Mouse (Mus musculus) liver, adult 2 months (tissue): Measurements from ENCODE around the gene Wwox. TPM values are rescaled to one million over a fixed set of nuclear protein-coding genes. Genes with fewer than 3 reads are reported as not detected.

Experiments used
- DNase-seq: peaks from one replicate; pipeline ENCODE4 v3.0.0-alpha.2; 2011; ENCODE audit warnings: low read depth, low spot score; ENCODE audit errors: extremely low read depth
- H3K27ac ChIP-seq: fragments of 200-500 bp; replicated peaks from 2 replicates; pipeline ENCODE4 v1.5.1; 2012; ENCODE audit warnings: low read depth, mild to moderate bottlenecking, control low read depth, inconsistent platforms, low read length; ENCODE audit not compliant: insufficient read depth
- H3K27me3 ChIP-seq: fragments of 200-500 bp; 2 replicates; pipeline ENCODE4 v1.6.1; 2012; ENCODE audit warnings: mild to moderate bottlenecking, moderate library complexity, low read length, inconsistent platforms; ENCODE audit not compliant: control insufficient read depth, insufficient read depth
- H3K36me3 ChIP-seq: fragments of 200-500 bp; 2 replicates; pipeline ENCODE4 v1.6.1; 2012; ENCODE audit warnings: low read length, inconsistent platforms; ENCODE audit not compliant: control insufficient read depth, insufficient read depth
- H3K4me1 ChIP-seq: fragments of 200-500 bp; 2 replicates; pipeline ENCODE4 v1.6.1; 2011; ENCODE audit warnings: low read length; ENCODE audit not compliant: control insufficient read depth, insufficient read depth
- H3K4me3 ChIP-seq: fragments of 200-500 bp; 2 replicates; pipeline ENCODE4 v1.5.1; 2011; ENCODE audit warnings: low read depth, mild to moderate bottlenecking, control low read depth, low read length, moderate library complexity; ENCODE audit not compliant: insufficient read depth
- H3K79me2 ChIP-seq: fragments of 200-500 bp; 2 replicates; pipeline ENCODE4 v1.6.1; 2012; ENCODE audit warnings: inconsistent platforms, mild to moderate bottlenecking, low read length, moderate library complexity; ENCODE audit not compliant: control insufficient read depth, insufficient read depth
- H3K9ac ChIP-seq: fragments of 200-500 bp; 2 replicates; pipeline ENCODE4 v1.6.1; 2012; ENCODE audit warnings: low read depth, mild to moderate bottlenecking, control low read depth, inconsistent platforms, low read length
- CTCF ChIP-seq: fragments of 200-500 bp; IDR thresholded peaks from 2 replicates; pipeline ENCODE4 v1.5.1; 2011; ENCODE audit warnings: low read depth, low read length, control low read depth
- POLR2A ChIP-seq: fragments of 200-500 bp; IDR thresholded peaks from 2 replicates; pipeline ENCODE4 v1.6.1; 2011; ENCODE audit warnings: low read length, control low read depth; ENCODE audit not compliant: insufficient read depth; ENCODE audit errors: extremely low read depth
- WGBS: fragments of 180-500 bp; shearing (Covaris S2); methylation state at CpG from one replicate; pipeline ENCODE4 v1.1.7; 2018; 5-methylcytosine and 5-hydroxymethylcytosine counted together
- polyA plus RNA-seq: library from polyadenylated mRNA; depleted of rRNA; stranded (reverse); fragments of >200 nt; gene quantifications from 2 replicates; pipeline ENCODE4 v1.2.3, GENCODE M21; 2012
- total RNA-seq: library from RNA; depleted of rRNA; stranded (reverse); fragments of >200 nt; gene quantifications from 2 replicates; pipeline ENCODE4 v1.2.3, GENCODE M21; 2014

The Wwox gene
- total and polyA plus RNA-seq, 2 experiments: 7.2 to 10.0 TPM

DNA sequence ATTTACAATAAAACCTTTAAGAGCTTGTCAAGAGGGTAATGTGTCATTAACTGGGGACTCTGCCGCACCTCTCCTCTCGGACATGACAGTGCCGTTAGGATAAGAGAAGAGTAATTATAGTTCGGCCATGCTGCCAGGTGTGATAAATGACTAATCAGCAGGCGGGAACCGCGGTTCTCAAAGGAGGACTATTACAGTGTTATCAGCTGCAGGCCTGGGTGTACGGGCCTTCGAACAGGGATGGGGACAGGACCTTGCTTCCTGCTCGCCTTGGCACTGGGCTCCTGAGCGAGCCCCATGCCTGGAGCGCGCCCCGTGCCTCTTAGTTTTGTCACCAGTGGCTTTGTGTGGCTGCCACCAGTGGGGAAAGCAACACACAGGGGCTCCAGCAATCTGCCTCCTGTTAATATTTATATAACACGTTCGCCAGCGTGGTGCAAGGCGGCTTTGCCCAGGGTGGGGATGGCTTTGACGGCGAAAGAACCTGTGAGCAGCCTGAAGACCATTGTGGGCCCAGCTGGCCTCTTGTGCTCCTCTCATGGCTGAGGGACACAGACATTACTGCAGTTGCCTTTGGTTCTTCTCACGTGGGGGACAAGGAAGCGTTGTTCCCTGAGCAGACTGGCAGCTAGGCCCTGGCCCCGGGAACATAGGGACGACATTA is 711.1 kb downstream of the Wwox start:
- TF ChIP-seq POLR2A: no peak
- no peak for TF ChIP-seq CTCF
- no peak for DNase-seq
- Histone ChIP-seq H3K4me3 (no peak overlapping the region), H3K27me3 (peaks cover 3% of the 10 kb centered on the region; the same call in 1 of the 2 replicates), H3K36me3 (no peaks in the 10 kb centered on the region), H3K79me2 (no peaks in the 10 kb centered on the region), H3K9ac (no peak overlapping the region), H3K4me1 (no peaks in the 10 kb centered on the region), H3K27ac (no peak overlapping the region)
- 80% methylated on average over 24 of the region's 24 CpGs for WGBS

DNA sequence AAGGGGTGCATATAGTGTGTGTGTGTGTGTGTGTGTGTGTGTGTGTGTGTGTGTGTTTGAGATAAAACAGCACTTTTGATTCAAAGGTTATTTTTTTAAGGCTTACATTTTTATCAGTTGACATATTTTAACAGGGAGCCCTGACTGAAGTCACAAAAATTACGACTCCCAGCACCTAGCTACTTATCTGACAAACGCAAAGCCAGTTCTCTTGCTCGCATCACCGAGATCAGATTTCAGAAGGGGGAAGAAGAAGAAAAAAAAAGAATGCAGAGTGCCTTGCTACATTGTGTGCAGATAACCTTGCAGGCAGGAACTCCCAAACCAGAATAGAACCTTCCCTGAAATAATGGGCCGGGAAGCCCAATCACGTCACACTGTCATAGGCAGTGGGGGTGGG is 712.0 kb downstream of the Wwox start:
- Histone ChIP-seq H3K79me2 (no peaks in the 10 kb centered on the region), H3K27ac (no peak overlapping the region), H3K9ac (no peak overlapping the region), H3K4me1 (no peaks in the 10 kb centered on the region), H3K27me3 (peaks cover 3% of the 10 kb centered on the region; the same call in 1 of the 2 replicates), H3K36me3 (no peaks in the 10 kb centered on the region), H3K4me3 (no peak overlapping the region)
- no peak for TF ChIP-seq POLR2A
- no peak for TF ChIP-seq CTCF
- 46% methylated on average over 6 of the region's 6 CpGs for WGBS
- no peak for DNase-seq

DNA sequence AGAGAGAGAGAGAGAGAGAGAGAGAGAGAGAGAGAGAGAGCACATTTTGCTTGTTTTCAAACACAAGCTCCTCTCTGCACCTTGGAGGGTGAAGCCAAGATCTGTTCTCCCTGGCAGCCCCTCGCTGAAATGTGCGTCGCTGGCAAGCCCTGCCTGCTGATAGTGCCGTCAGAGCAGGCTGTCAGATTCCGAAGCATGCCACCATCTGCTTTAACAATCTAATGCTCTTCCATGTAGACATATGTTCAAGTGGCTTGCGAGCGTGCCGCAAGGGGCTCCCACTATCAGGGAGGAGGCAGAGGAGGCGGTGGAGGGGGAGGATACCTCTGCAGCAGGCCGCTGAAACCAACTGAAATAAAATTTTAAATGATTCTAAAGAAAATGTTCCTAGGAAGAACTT is 714.6 kb downstream of the Wwox start:
- TF ChIP-seq CTCF: no peak
- no peak for TF ChIP-seq POLR2A
- no peak for DNase-seq
- 86% methylated on average over 10 of the region's 10 CpGs for WGBS
- Histone ChIP-seq H3K79me2 (no peaks in the 10 kb centered on the region), H3K4me3 (no peak overlapping the region), H3K9ac (no peak overlapping the region), H3K27ac (no peak overlapping the region), H3K36me3 (no peaks in the 10 kb centered on the region), H3K27me3 (peaks cover 3% of the 10 kb centered on the region; the same call in 1 of the 2 replicates), H3K4me1 (no peaks in the 10 kb centered on the region)

DNA sequence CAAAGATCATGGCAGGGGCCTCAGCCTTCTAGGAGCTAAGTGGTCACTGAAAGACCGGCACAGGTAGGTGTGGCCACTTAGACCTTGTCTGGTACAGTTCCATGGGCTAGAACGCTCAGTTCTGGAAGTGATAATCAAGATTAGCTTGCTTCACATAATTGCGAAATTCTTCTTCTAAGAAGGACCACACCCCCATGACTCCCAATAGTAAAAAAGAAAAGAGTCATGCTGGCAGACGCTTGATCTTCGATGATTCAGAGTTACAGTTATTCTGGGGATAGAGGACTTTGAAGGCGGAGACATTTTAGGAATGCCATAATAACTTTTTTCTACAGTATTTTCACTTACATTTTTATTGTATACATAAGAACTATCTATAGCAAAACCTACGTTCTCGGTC is 716.7 kb downstream of the Wwox start:
- TF ChIP-seq CTCF (no peak), POLR2A (no peak)
- Histone ChIP-seq H3K27me3 (peaks cover 3% of the 10 kb centered on the region; the same call in 1 of the 2 replicates), H3K4me3 (no peak overlapping the region), H3K9ac (no peak overlapping the region), H3K4me1 (no peaks in the 10 kb centered on the region), H3K27ac (no peak overlapping the region), H3K36me3 (no peaks in the 10 kb centered on the region), H3K79me2 (no peaks in the 10 kb centered on the region)
- DNase-seq: no peak
- WGBS: 82% methylated on average over 8 of the region's 8 CpGs

DNA sequence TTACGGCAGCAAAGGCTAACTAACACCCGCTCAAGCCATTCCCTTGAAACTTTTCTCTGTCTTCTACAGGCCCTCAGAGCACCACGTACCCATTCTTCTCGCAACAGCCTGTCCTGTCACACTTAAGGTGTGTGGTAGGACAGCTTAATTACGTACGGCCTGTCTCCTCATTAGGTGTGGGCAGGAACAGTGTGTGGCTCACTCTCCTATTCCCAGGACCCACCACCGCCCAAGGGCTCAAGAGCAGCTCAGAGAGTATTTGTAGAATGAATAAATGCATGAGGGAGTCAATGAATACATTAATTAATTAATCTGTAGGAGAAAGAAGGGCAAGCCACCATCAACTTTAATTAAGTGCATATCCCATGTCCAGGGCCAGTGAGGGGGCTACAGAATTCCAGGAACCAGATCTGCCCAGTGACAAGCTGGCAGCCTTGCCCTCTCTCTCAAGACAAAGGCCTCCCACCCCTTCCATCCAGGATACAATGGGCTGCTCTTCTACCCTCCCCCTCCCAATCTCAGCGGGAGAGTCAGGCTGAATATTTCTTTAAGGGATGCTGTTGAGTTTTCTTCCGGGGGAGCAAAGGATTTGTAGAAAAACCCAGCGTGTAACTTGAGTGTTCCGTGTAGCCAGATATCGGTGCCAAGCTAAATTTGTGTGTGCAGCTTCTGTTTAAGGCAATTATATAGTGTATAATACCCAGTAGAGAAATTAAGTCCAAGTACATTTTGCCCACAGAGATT is 718.7 kb downstream of the Wwox start:
- DNase-seq: no peak
- Histone ChIP-seq H3K27ac (no peak overlapping the region), H3K4me3 (no peak overlapping the region), H3K79me2 (no peaks in the 10 kb centered on the region), H3K4me1 (no peaks in the 10 kb centered on the region), H3K27me3 (peaks cover 3% of the 10 kb centered on the region; the same call in 1 of the 2 replicates), H3K9ac (no peak overlapping the region), H3K36me3 (no peaks in the 10 kb centered on the region)
- TF ChIP-seq POLR2A: no peak
- no peak for TF ChIP-seq CTCF
- 74% methylated on average over 12 of the region's 12 CpGs for WGBS

DNA sequence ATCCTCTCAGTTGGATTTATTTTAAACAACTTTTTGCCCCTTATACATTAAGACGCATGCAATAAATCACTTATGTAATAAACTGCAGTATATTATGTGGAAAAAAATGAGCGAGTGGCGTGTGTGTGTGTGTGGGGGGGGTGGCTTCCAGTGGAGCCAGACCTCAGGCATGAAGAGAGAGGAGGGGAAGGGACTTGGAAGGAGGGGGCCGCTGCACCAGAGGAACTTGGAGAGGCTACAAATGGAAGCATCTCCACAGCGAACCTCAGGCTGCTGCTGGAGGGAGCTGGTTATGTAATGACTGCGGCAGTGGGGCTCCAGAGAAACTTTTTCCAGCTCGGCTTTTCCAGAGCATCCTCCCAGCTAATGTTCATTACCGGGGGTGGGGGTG is 719.3 kb downstream of the Wwox start:
- DNase-seq: no peak
- TF ChIP-seq POLR2A (no peak), CTCF (no peak)
- no peaks in the 10 kb centered on the region for H3K4me1 ChIP-seq
- no peak overlapping the region for H3K9ac ChIP-seq
- 32% methylated on average over 8 of the region's 8 CpGs for WGBS
- no peaks in the 10 kb centered on the region for H3K36me3 ChIP-seq
- no peak overlapping the region for H3K4me3 ChIP-seq
- H3K27ac ChIP-seq: no peak overlapping the region
- H3K79me2 ChIP-seq: no peaks in the 10 kb centered on the region
- peaks cover 3% of the 10 kb centered on the region; the same call in 1 of the 2 replicates for H3K27me3 ChIP-seq
